Mouse (Mus musculus): Measurements from ENCODE around the gene Fubp3.

Fubp3 gene

DNA sequence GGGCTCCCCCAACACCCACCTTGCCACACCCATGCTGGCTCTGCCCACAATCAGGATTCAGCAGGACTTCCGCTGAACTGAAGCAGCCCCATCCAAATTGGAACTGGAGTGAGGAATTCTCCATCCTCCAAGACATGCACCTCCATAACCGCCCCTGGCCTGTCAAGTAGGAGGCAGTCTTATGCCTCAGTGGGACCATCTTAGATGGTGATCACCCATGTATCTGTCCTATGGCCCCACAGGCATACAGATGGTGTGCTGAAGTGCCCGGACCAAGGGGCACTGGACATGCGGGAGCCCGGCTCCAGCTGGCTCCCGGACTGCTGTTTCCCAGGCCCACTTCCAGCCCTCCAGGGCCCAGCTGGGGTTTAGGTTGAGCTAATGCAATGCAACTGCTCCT is 46.8 kb downstream of the Fubp3 start:
- DNase-seq (ENCODE audit: low spot score in 2 of 2), result no peak

- no peak for DNase-seq (ENCODE audit: low spot score in 2 of 2)
Measured at GRCm38 (mm10) chr2:31633531-31633930, 61.1 kb downstream of the Fubp3 start.

- DNase-seq (ENCODE audit: low spot score in 2 of 2), result no peak
Measured at GRCm38 (mm10) chr2:31635281-31636137, 63.1 kb downstream of the Fubp3 start.

- no peak for DNase-seq (ENCODE audit: low spot score in 2 of 2)
Measured at GRCm38 (mm10) chr2:31636138-31636741, 63.8 kb downstream of the Fubp3 start.

DNA sequence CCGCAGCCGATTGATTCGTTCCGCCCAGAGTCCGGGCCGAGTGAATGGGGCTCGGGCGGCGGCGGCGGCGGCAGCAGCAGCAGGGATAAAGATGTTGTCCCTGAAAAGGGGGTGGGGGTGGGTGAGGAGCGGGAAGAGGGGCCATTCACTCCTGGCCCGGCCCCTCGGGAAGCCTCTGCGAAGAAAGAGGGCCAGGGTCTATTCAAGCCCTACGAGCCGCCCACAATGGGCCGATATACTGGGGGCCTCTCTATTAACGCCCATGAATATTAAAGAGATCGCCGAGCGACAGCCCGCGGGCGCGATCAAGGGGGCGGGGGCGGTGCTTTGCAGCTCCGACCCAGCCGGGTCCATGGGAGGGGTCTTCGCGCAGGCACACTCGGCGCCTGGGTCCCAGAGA is 64.3 kb downstream of the Fubp3 start:
- DNase-seq (ENCODE audit: low spot score in 2 of 2), result no peak

DNA sequence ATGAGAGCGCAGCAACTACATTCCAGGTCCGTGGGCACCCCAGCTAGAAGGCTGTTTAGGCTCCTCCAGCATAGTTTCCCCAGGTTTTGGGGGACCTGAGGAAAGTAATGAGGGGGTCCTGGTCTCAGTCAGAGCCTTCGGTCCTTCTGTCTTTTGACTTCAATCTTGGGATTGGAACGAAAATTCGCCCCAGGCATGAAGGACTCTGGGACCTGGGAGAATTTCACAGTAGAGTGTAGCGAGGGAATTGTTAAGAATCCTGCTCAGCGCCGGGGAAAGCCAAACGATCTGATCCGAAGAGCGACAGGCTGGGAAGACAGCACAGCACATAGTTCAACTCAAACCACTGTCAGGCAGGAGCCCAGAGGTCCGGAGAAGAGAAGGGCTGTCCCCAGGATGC is 64.9 kb downstream of the Fubp3 start:
- no peak for DNase-seq (ENCODE audit: low spot score in 2 of 2)

DNA sequence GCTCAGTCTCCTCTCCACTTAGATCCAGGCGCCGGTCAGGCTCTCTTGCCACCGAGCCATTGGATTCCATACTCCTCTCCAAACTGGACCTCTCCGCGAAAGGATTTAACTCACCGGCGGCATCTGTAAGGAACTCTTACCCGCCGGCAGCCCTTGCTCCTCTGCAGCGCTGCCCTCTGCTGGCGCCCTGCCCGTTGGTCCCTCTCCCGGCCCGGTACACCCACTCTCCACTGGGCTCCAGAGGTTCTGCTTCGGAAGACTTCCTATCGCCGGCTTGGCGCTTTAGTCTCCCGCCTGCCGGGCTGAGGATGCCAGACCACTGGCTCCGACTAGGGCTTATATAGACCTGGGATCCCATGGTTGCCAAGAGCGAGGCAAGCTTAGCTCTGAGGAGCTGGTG is 65.4 kb downstream of the Fubp3 start:
- DNase-seq (ENCODE audit: low spot score in 2 of 2), result no peak

DNA sequence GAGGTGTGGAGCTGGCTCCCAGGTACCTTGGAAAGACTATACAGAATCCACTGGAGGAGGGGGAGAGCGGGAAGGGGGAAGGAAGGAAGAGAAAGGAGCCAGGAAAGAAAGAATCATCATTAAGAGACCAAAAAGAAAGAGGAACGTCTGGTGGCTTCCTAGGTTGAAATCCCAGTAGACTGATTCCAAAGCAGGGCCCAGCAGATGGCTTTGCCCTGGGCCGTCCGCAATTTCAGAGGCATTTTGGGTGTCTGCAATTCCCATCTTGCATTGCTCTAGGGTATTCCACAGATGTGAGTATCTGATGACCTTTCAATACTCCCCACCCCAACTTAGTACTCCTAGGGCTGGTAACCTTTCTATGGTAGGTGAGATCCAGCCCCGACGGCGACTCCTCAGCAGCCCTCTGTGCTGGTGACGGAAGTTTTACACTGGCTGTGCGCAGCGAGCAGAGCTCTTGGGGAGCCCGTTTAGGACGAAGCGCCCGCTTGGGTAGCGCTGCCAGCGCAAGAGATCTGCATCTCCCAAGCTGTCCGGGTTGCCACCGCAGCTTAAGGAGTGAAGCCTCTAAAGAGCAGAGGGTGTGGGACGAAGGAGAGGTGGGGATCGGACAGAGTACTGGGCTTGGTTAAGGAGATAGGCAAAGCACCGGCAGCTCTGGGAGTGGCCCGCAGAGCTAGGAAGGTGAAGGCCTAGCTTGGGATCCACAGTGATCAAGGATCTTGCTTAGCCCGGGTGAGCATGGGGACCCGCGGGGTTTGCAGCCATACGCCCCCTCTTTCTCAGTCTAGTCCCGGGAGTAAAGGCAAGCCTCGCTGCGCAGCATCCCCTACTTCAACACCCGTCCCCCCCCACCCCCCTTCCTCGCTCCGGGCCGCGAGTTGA is 66.4 kb downstream of the Fubp3 start:
- DNase-seq (ENCODE audit: low spot score in 2 of 2), result no peak

DNA sequence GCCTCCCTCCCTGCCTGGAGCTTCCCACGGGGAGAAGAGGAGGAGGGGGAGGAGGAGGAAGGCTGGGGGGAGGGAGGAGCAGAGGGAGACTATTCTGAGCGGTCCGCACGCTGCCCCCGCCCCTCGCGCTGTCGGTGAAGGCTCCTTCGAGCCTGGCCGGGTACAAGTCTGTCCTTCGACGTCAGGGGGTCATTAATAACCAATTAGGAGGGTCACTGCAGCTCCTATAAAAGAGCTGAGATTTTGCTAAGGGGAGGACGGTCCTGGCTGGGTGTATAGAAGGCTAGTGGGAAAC is 67.0 kb downstream of the Fubp3 start:
- no peak for DNase-seq (ENCODE audit: low spot score in 2 of 2)

- DNase-seq (ENCODE audit: low spot score in 2 of 2), result no peak
Measured at GRCm38 (mm10) chr2:31639901-31640608, 67.6 kb downstream of the Fubp3 start, which contains the start of gene Prdm12. Gene Prdm12, plus strand, starts transcription at chr2:31640037.

DNA sequence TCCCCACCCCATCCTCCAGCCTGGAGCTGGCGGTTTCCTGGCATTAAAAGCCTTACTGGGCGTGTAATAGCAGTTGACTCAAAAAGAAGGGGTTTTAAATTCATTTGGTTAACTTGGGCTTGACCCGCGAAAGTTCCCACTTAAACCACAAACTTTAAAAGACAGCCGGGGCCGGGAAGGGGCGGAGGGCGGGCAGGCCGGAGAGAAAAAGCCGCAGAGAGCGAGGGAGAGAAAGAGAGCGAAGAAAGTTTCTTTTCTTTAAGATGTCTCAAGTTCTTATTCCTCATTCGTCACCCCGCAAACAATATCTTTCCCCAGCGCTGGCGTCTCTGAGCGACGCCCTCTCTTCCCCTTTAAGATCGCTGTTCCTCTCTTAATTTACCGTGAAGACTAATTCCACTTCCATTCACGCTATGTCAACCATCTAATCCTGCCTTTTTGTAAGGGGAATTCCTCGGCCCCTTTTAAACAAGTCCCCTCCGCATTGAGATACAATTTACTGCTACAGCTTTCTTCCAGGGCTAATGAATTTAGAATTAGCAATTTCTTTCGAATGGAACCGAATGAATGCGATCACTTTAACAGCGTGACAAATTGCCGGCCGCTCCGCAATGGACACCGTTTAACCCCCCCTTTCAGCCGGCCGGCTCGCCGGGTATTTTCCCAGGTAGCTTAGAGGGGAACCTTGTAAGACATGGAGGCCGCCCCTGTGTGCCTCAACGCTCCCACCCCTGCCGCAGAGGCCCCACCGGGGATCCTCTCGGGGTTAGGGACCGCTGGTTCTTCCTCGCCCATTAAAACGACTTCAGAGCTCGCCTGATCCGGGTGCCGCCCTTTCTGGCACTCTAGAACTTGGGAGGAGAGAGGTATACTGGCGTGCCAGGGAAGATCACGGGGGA is 68.4 kb downstream of the Fubp3 start:
- no peak for DNase-seq (ENCODE audit: low spot score in 2 of 2)

GRCm38 (mm10) chr2:31641508-31641830 is 69.0 kb downstream of the Fubp3 start:
- DNase-seq (ENCODE audit: low spot score in 2 of 2), result no peak

DNA sequence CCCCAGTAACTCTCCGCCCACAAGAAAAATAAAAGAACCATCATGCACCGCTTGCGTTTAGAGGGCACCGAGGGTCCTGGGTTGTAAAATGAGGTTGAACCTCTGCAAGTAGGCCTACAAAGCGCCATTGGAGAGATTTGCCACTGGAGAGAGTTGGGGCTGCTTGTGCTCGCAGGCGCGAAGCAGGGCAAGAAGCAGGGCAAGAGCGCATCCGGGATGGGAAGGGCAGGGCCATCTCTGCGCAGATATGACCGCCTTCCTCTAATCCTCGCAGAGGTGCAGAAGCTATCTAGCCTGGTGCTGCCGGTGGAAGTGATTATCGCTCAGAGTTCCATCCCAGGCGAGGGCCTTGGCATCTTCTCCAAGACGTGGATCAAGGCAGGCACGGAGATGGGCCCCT is 69.5 kb downstream of the Fubp3 start:
- no peak for DNase-seq (ENCODE audit: low spot score in 2 of 2)

GRCm38 (mm10) chr2:31653971-31654853 is 81.8 kb downstream of the Fubp3 start:
- DNase-seq (ENCODE audit: low spot score in 2 of 2), result no peak

DNA sequence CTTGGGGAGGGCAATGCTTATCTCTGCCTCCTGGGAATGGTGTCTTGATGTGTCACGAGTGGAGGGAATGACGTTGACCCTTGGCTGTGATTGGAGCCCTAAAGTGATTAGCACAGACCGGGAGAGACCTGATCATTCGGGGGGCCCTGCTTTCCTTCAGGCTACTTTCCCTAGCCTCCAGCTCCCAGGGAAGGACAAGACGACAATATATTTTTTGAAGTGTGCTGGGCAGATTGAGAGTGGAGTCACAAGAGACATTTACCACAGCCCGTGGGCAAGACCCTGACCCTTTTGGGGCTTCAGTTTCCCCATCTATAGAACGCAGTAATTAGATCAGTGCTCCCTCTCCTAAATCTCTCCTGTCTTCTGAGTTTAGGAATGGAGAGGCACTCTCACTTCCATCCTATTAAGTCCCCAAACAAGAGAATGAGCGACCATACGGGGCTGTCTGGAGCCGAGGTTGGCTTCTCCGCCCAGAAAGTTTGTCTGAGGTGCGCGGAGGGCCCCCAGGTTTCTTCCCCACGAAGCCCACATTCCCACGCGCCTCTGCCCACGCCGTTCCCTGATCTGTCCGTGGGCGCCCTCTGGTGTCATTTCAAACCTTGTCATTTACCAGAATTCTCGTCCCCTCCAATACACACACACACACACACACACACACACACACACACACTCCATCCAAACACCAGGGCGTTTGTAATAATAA is 82.6 kb downstream of the Fubp3 start:
- DNase-seq (ENCODE audit: low spot score in 2 of 2), result no peak

- no peak for DNase-seq (ENCODE audit: low spot score in 2 of 2)
Measured at GRCm38 (mm10) chr2:31656374-31656773, 83.9 kb downstream of the Fubp3 start.

DNA sequence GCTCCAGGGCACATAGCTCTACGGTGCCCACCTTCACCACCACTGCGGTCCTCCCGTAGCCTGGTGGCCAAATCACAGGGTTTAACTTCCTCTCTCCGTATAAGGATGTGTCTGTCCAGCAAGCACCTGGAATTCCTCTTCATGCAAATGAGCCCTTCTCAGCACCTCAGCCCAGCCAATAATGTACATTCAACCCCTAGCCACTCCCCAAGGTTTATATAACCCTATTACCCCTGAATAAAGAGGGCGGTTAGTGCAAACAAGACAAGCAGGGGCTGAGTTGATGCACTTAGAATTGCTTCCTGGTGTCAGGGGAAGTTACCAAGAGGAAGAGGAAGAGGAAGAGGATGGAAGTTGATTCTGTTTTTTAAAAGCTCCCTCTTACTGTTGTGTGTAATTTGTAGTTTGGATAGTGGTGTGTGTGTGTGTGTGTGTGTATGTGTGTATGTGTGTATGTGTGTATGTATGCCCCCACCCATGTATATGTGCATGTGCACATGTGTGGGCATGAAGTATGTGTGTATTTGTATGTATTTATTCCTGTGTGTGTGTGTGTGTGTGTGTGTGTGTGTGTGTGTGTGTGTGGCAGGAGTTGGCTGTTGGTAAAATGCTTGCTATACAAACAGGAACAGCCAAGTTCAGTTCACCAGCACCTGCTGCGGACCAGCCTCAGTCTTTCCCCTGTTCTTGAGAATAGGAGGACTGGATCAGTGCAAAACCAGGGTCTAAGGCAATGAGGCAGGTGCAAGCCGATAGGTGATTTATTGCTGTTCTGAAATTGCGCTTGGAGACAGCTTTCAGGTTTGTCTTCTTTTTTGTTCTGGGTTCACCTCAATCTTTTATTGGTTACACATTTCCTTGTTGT is 90.7 kb downstream of the Fubp3 start:
- DNase-seq (ENCODE audit: low spot score in 2 of 2), result no peak

DNA sequence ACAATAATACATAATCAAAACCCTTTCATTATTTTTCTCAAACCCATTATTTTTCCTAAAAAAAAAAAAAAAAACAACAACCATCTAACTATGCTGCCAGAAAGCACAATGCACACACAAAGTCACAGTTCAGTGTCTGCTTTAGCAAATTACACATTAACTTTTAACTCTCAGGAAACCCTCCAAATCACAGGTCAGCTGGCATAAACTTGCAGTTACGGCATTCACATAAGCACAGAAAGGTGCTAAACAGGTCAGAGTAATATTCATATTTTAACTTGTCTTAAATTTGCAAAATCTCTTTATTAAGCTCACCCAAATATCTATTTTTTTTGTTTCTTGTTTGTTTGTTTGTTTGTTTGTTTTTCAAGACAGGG is 91.3 kb downstream of the Fubp3 start:
- no peak for DNase-seq (ENCODE audit: low spot score in 2 of 2)

Data from urinary bladder, postnatal 4 days (tissue).